Mouse (Mus musculus): ENCODE data around the gene Ssc5d.

GRCm38 (mm10) chr7:4924891-4925301 lies 689 bp upstream of the Ssc5d start:
- TF ChIP-seq FLI1 (IDR thresholded peaks at IDR 0.05; ENCODE audit: low read length) (no peak), GATA1 (IDR thresholded peaks at IDR 0.05; ENCODE audit: borderline replicate concordance, low read length) (no peak)
